Mouse (Mus musculus) erythroblast, embryonic 14.5 days (primary cell): ENCODE data around the gene Mgat3.

Experiments used
- GATA1 ChIP-seq: IDR thresholded peaks from 2 replicates; pipeline ENCODE4 v1.6.1; 2012; ENCODE audit warnings: low read length, inconsistent platforms, mixed read lengths
- TAL1 ChIP-seq: IDR thresholded peaks from 3 replicates; pipeline ENCODE4 v1.6.1; 2012; ENCODE audit warnings: low read length, inconsistent platforms, mixed read lengths

DNA sequence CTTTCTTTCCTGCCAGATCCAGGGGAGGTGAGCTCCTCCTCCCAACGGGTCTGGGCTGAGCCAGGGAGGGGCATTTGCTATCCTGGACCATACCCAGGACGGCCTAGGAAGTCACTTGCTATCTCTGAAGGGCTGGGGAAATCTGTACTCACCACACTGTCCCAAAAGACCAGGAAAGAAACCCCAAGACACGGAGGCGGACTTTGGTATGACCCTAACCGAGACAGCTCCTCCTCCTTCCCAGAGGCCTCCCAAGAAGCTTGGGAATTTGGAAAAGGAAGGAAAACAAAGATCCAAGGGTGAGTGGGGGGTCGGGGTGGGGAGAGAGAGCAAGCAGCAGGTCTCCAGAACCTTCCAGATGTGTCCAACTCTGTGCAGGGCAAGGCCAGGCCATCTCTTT lies 1.7 kb upstream of the Mgat3 start:
- no peak for TF ChIP-seq GATA1
- no peak for TF ChIP-seq TAL1
